In the genomic region with DNA sequence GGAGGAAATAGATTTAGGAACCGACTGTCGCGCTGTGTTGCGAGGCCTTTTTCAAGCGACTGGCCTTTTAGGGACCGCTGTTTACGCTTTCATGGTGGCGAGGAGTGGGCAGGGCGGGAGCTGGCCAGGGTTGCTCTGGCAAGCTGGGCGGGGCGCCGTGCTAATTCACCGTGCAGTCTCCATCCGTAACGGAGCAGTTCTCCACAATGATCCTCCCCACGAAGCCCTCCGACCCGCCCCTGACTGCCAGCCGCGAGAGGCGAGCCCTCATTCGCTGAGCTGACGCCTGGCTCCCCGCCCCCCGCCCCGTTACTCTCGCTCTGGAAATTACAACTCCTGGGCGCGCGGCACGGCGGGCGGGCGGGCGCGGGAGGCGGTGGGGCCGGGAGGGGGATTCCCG, we compare ENCODE assay signal across 8 mouse cellular contexts. TPM values are rescaled to one million over a fixed set of nuclear protein-coding genes. Genes with fewer than 3 reads are reported as not detected.
DNase-seq lines count a peak whose midpoint lies in the region; ATAC-seq and TF ChIP-seq lines count a peak whose summit lies in the region.

A gene (plus strand): TSS at position 385 of the 400 bp plus-strand sequence.

- WGBS in lung, embryonic 15.5 days: under 1% methylated on average over 35 of the region's 39 CpGs
- under 1% methylated on average over 39 of the region's 39 CpGs for WGBS in lung, adult 2 months

- H3K4me1 ChIP-seq in lung, embryonic 15.5 days: peaks cover 31% of the 10 kb centered on the region
- H3K4me1 ChIP-seq in lung, adult 2 months (ENCODE audit: control insufficient read depth, insufficient read depth, low read length): peaks cover 2% of the 10 kb centered on the region; the same call in 1 of the 2 replicates

- TF ChIP-seq CTCF in lung, adult 2 months (IDR thresholded peaks at IDR 0.05; ENCODE audit: insufficient read depth, low read length): no peak

- no peak within 1 kb of the TSS for H3K27ac ChIP-seq in lung, embryonic 15.5 days

- H3K4me2 ChIP-seq in lung, embryonic 15.5 days: peak within 1 kb of the TSS; percentile 100

- no peak for DNase-seq in lung, adult 2 months
- DNase-seq in cerebellum, adult 9-10 months: peak; percentile 85
- DNase-seq in kidney, postnatal 25 days: peak; percentile 32 to 55
- DNase-seq in lung, postnatal 14 days: peak; percentile 40
- DNase-seq in right cerebral cortex, postnatal 25 days: peak; percentile 52
- DNase-seq in spleen, adult 18-20 months: no peak

- TF ChIP-seq POLR2A in lung, adult 2 months (IDR thresholded peaks at IDR 0.05; ENCODE audit: borderline replicate concordance, extremely low read depth, low read depth, low read length): no peak

- no peaks in the 10 kb centered on the region for H3K9me3 ChIP-seq in lung, embryonic 15.5 days

- H3K9ac ChIP-seq in lung, embryonic 15.5 days: no peak within 1 kb of the TSS

- H3K27me3 ChIP-seq in lung, embryonic 15.5 days: peaks cover 73% of the 10 kb centered on the region

- H3K36me3 ChIP-seq in lung, embryonic 15.5 days: no peaks in the 10 kb centered on the region

- peak within 1 kb of the TSS; percentile 52 for H3K4me3 ChIP-seq in lung, embryonic 15.5 days
- no peak within 1 kb of the TSS for H3K4me3 ChIP-seq in lung, adult 2 months (replicated peaks; ENCODE audit: extremely low read depth, low read depth, low read length)

- peak; percentile 66; the same call in 1 of the 2 replicates for ATAC-seq in lung, embryonic 15.5 days (ENCODE audit: borderline replicate concordance, extremely low read depth, low FRiP score, low TSS enrichment)
- ATAC-seq in frontal cortex, adult (ENCODE audit: low TSS enrichment): peak; percentile 32

RNA-seq across cellular contexts. Expression of the gene that starts here (rescaled TPM):
- polyA plus RNA-seq in lung, embryonic 15.5 days (2015; fragmentation: Nextera tagmentation; extraction: Ambion mirVana): 0.66 and 0.67 TPM in 2 replicates
- 0.44 and 0.51 TPM in 2 replicates for polyA plus RNA-seq in lung, adult 2 months (2012; rRNA removed)

Comparison
In these comparisons a context has a peak if more than half of its experiments do, and no peak if none do; other contexts are left out.
1. DNase-seq: peak in cerebellum, adult 9-10 months (single experiment), kidney, postnatal 25 days (2 of 2), lung, postnatal 14 days (single experiment) and right cerebral cortex, postnatal 25 days (single experiment); none in lung, adult 2 months (single experiment) and spleen, adult 18-20 months (0 of 2).
2. Peak in ATAC-seq, H3K4me3 ChIP-seq and H3K4me2 ChIP-seq in lung, embryonic 15.5 days; RNA of the gene not detected or under 1 TPM.